Mouse (Mus musculus) cerebellum, adult 11-12 months (tissue): ENCODE results near the gene Plekhf1.

Source experiments
- DNase-seq: peaks from one replicate; pipeline ENCODE4 v3.0.0; 2022

Plekhf1 gene

GRCm38 (mm10) chr7:38227900-38228298 lies at the start of gene Plekhf1:
Plekhf1 (minus strand) TSS chr7:38228016.
- peak; percentile 95 for DNase-seq

DNA sequence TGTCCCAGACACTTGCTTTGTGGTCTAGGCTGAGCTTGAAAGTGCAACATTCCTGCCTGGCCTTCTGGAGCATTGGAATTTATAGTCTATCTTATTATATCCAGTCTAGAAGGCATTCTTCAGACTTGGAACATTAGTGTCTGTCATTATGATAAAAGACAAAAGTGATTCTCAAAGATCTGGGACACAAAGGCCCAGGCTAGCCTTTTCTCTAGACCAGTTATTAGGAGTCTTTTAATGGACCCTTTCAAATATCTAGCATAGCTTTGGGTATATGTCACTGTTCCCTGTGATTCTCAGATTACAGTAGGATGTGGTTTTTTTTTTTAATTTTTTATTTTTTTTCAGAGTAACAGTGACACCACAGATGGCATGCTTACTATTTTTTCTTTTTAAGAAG lies 44.7 kb upstream of the Plekhf1 start:
- DNase-seq, result no peak

GRCm38 (mm10) chr7:38271859-38272258 lies 44.0 kb upstream of the Plekhf1 start:
- no peak for DNase-seq

- no peak for DNase-seq
Observed at GRCm38 (mm10) chr7:38271511-38271811, 43.6 kb upstream of the Plekhf1 start.

DNA sequence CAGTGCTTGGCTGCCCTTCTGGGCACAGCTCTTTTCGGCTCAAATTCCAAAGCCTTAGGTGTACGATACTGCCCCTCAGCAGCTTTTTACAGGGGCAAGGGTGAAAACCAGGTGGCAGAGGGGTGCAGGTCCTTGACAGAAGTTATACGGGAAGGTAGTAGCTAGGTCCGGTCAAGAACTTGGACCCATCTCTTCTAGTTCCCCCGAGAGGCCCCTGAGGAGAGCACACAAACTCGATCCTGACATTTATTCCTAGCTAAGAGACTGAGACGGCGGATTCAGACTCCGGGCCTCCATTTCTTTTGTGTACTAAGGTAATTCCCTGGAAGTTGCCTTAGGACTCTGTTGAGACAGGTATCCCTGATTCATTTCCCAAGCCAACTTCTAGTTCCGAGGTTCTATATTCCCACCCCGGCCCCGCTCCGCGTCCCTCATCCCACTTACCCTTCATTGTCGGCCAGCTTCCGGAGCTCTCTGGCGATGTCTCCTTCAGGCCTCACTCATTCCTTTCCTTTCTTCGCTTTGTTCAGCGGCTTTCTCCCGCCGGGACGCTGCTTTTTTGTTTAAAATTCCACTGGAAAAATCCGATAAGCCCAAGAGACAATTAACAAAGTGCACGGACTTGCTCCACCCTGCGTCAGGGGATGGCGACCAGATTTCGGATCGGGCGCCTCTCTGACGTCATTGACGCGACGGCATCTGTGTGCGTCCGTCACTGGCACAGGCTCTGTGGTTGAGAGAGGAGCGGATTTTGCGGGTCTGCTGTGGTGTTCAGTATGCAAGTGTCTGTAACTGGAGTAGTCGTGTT lies 43.1 kb upstream of the Plekhf1 start, which contains the start of gene Pop4:
TSS of gene Pop4 (minus strand) at position 721 of the 808 bp plus-strand sequence.
- peak; percentile 88 for DNase-seq

- DNase-seq, result peak; percentile 67
Observed at GRCm38 (mm10) chr7:38267006-38267680, 39.3 kb upstream of the Plekhf1 start.

DNA sequence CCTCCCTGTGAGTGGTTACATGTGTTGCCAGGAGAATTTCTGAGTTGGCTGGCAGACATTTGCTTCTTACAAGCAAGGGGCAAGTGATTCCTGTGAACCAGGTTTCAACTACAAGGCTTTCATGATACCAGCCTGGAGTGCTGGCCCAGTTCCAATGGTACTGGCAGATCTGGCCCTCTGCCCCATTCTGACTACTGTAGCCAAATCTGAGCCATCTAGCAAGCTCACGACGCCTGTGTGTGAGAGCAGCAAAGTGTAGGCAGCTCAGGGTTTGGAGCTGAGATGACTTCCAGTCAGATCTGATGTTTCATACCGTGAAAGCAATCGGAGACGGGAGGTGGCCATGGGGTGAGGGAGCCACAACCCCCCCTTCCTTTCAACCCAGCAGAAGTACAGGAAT lies 34.6 kb upstream of the Plekhf1 start:
- peak; percentile 72 for DNase-seq

DNA sequence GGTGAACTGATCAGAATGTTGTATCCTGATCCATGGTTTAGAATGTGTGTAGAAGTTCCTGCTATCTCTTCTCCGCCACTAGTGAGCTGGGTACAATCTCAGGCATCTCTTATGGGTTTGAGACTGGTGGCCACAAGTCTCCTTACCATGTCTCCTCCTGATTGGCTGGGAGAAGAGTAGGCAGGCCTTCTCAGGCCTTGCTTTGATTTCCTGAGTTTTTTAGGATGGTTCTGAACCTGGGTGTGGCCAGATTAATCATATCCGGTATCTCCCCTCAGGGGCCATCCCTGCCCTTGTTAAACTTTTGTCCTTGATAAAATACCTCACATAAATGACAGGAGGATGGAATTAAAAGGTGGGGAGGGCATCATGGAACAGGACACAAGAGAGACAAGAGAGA lies 31.8 kb upstream of the Plekhf1 start:
- no peak for DNase-seq

GRCm38 (mm10) chr7:38253441-38253840 lies 25.6 kb upstream of the Plekhf1 start:
- DNase-seq, result no peak

GRCm38 (mm10) chr7:38251494-38252216 lies 23.8 kb upstream of the Plekhf1 start:
- no peak for DNase-seq

DNA sequence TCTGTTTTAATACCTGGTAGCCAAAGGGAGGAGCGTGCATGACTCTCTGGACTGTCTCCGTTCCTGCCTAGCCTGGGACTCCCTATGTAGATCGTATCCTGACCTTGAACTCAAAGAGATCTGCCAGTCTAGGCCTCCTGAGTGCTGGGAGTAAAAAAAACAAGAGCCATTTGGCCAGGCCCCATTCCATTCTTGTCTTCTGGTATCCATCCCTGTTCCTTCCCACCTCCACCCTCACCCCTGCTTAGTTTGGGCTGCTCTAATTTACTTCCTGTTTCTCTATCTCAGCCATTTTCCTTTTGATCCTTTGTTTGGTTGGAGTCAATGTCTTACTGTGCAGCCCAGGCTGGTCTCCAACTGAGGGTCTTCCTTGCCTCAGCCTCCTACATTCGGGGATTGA lies 14.6 kb upstream of the Plekhf1 start:
- DNase-seq, result no peak

GRCm38 (mm10) chr7:38237140-38237539 lies 9.3 kb upstream of the Plekhf1 start:
- DNase-seq, result no peak

- DNase-seq, result no peak
Observed at GRCm38 (mm10) chr7:38236400-38237105, 8.7 kb upstream of the Plekhf1 start.

- no peak for DNase-seq
Observed at GRCm38 (mm10) chr7:38230285-38230684, 2.5 kb upstream of the Plekhf1 start.

GRCm38 (mm10) chr7:38228329-38228728 lies 513 bp upstream of the Plekhf1 start:
- DNase-seq, result peak; percentile 57

- peak; percentile 94 for DNase-seq
Observed at GRCm38 (mm10) chr7:38227181-38227899, 476 bp downstream of the Plekhf1 start.

GRCm38 (mm10) chr7:38226226-38226625 lies 1.6 kb downstream of the Plekhf1 start:
- DNase-seq, result no peak

DNA sequence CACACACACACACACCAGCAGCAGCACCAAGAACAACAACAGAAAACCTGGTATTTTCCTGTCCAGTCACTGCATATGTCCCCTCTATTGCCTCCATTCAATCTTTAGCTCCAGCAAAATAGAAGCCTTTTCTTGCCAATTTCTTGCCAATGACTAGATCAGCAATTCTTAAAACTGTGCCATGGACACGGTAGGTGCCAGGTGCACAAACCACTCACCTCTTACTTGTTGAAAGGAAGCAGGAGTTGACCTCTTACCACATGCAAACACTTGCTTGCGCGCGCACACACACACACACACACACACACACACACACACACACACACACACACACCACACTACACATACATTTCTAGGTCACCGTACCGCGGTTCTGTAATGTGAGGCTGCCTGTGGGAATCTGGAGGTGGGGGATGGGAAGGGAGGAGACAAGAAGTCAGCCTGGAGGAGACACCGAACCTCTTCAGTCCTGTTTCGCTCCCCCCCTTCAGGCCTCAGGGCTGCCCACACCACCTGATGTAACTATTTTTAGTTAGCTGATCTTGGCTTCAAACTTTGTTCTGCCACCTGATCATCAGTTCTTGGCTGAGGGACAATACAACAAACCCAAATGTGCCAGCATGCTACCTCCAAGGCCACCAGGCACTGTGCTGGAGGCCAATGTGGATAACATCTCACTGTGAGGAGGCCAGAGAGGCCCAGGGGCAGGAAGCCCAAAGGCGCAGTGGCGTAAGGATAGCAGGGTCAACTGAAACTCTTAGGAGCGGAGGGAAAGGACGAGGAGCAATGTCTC lies 3.0 kb downstream of the Plekhf1 start:
- DNase-seq, result peak; percentile 93

DNA sequence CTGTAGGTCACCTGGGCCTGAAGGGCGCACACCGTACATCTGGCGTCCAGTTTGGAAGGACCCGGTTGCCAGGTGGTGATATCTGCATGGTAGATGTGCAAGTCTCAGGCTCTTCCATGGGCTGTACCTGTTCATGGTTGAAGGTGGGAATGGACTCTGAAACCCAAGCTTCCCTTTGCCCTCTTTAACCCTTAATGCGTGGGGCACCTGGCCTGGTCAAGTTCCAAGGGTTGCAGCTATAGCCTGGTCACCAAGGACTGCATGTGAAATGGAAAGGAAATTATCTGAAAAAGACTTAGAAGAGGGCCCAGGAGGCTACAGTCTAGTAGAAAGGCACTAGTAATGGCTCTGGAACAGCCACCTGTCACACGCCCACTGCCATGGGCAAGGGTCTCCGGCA lies 7.0 kb downstream of the Plekhf1 start:
- no peak for DNase-seq

DNA sequence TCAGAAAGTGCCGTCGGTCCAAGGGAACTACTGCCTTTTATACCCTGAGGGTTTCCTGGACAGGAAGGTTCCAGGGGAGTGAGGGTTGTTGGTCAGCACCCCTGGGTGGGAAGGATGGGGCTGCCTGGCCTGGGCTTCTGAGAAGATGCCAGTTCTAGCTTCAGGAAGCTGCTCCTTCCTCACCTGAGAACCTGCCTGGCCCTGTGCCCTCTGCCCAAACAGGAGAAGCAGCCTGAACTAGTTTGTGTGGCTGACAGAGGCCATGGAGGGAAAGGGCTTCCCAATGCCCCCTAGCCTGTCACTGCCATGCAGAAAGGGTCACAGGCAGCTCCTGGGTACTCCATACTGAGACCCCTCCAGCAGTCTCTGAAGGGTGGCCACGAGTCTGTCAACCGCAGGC lies 8.3 kb downstream of the Plekhf1 start:
- DNase-seq, result peak; percentile 49

DNA sequence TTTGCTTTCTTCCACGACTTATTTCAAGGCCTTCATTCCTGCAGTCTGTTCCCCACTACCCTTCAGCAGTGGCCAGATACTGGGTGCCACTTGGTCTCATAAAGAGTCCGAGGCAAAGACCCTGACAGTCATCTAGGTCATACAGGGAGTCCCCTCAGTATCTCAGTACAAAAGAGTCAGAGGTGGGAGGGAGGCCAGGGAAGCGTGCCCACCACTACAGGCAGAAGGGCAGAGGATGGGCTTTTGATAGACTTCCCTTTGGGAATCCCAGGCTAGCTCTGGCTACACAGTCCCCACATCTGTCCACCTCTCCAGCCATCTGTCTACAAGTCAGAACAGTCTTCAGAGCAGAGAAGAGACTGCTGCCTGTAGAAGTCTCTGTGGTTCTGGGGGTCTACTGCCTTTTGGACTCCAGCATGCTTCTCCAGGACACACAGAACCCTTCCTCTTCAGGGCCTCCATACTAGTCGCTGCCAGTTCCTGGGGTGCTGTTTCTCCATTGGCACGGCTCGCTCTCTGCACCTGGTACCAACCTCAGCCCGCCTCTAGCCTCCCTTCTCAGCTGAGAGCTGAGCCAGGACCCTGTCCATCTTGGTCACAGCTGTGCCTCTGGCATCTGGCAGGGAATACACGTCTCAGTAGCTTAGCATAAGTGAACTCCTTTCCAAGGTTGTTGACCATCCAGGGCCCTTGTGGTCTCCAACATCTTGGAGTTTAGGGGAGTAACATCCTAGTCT lies 9.0 kb downstream of the Plekhf1 start:
- no peak for DNase-seq
